18 mouse cellular contexts compared by ENCODE assay signal in genomic region chr7:3294794-3295193, GRCm38 (mm10). TPM values are rescaled to one million over a fixed set of nuclear protein-coding genes. Genes with fewer than 3 reads are reported as not detected.
DNase-seq lines count a peak whose midpoint lies in the region; ATAC-seq and TF ChIP-seq lines count a peak whose summit lies in the region.
"Had no signal": no experiment of that assay in that cellular context is flagged by ENCODE, and none has a peak within 500 bp of the region (broad histone marks: within the 10 kb centered on the region; RNA-seq: fewer than 3 reads in every experiment).

No protein-coding gene starts in this region.

- TF ChIP-seq POLR2A in spleen, adult 2 months (IDR thresholded peaks at IDR 0.05; ENCODE audit: low read depth, low read length), result no peak

- peaks cover 45% of the 10 kb centered on the region for H3K36me3 ChIP-seq in heart, embryonic 15.5 days
- peaks cover 13% of the 10 kb centered on the region for H3K36me3 ChIP-seq in spleen, adult 2 months (ENCODE audit: control insufficient read depth, insufficient read depth, low read length)
- H3K36me3 ChIP-seq in macrophage (ENCODE audit: inconsistent target), result peaks cover 24% of the 10 kb centered on the region

- peaks cover 80% of the 10 kb centered on the region for H3K79me2 ChIP-seq in macrophage (ENCODE audit: inconsistent target)

- 0 out of 2 replicates have a peak overlapping the region, but pooled peaks have one; percentile 16 for H3K27ac ChIP-seq in heart, embryonic 15.5 days
- peak overlapping the region; percentile 50; the same call in 1 of the 2 replicates for H3K27ac ChIP-seq in spleen, adult 2 months (ENCODE audit: insufficient read depth, low read length)
- H3K27ac ChIP-seq in macrophage, result peak overlapping the region; percentile 70
- H3K27ac ChIP-seq: forebrain, embryonic 12.5 days; hindbrain, embryonic 10.5 days; neural tube, embryonic 12.5 days had no signal

- 72% methylated on average over 1 of the region's 1 CpGs for WGBS in heart, embryonic 15.5 days
- 63% methylated on average over 1 of the region's 1 CpGs for WGBS in spleen, adult 2 months
- 63% methylated on average over 1 of the region's 1 CpGs for WGBS in macrophage (ENCODE audit: missing documents)

- H3K9ac ChIP-seq in heart, embryonic 15.5 days, result 0 out of 2 replicates have a peak overlapping the region, but pooled peaks have one; percentile 14
- H3K9ac ChIP-seq: forebrain, embryonic 12.5 days; lung, embryonic 15.5 days; neural tube, embryonic 12.5 days had no signal

- no peaks in the 10 kb centered on the region for H3K9me3 ChIP-seq in heart, embryonic 15.5 days (replicated peaks)
- H3K9me3 ChIP-seq: forebrain, embryonic 12.5 days; lung, embryonic 15.5 days; neural tube, embryonic 12.5 days had no signal

- H3K27me3 ChIP-seq in heart, embryonic 15.5 days, result no peaks in the 10 kb centered on the region
- H3K27me3 ChIP-seq in spleen, adult 2 months (ENCODE audit: control insufficient read depth, insufficient read depth, low read length), result no peaks in the 10 kb centered on the region
- H3K27me3 ChIP-seq: forebrain, embryonic 12.5 days; lung, embryonic 15.5 days had no signal

- no peak for TF ChIP-seq CTCF in spleen, adult 2 months (IDR thresholded peaks at IDR 0.05; ENCODE audit: extremely low read depth, insufficient read depth, insufficient read length, insufficient replicate concordance)

- DNase-seq in heart, adult 11 months, result no peak
- no peak for DNase-seq in spleen, adult 2 months (ENCODE audit: low read depth in 1 of 2, low spot score in 2 of 2)
- DNase-seq in spleen, adult 12 weeks (ENCODE audit: low spot score), result no peak
- DNase-seq in thymus, postnatal 10 days (ENCODE audit: low spot score in 2 of 2), result no peak
- no peak for DNase-seq in gastrocnemius, postnatal 14 days
- DNase-seq: cerebellum, adult 11 months; cerebellum, postnatal 25 days; kidney, adult 9 months had no signal

- no peak for ATAC-seq in heart, embryonic 15.5 days (replicated peaks; ENCODE audit: insufficient number of reproducible peaks, insufficient read depth, low FRiP score, low read depth)

- intact Hi-C loops in gastrocnemius, postnatal 14 days (cut with DNase I; ENCODE audit: low total_unique reads), result no loop called here

- peak overlapping the region; percentile 21 for H3K4me2 ChIP-seq in heart, embryonic 15.5 days
- H3K4me2 ChIP-seq: forebrain, embryonic 12.5 days; neural tube, embryonic 12.5 days had no signal

- H3K4me1 ChIP-seq in heart, embryonic 15.5 days (replicated peaks), result peaks cover 77% of the 10 kb centered on the region
- H3K4me1 ChIP-seq in spleen, adult 2 months (ENCODE audit: control insufficient read depth, insufficient read depth, insufficient read length), result peaks cover 18% of the 10 kb centered on the region; the same call in 1 of the 2 replicates

- 0 out of 2 replicates have a peak overlapping the region, but pooled peaks have one; percentile 0 for H3K4me3 ChIP-seq in heart, embryonic 15.5 days
- no peak overlapping the region for H3K4me3 ChIP-seq in spleen, adult 2 months (ENCODE audit: extremely low read depth, insufficient read depth, insufficient read length)
- no peak overlapping the region for H3K4me3 ChIP-seq in macrophage (ENCODE audit: inconsistent target)
- H3K4me3 ChIP-seq: forebrain, embryonic 12.5 days; hindbrain, embryonic 10.5 days; neural tube, embryonic 12.5 days had no signal

RNA-seq across cellular contexts. Expression of gene Prkcg, which starts 5.8 kb away (rescaled TPM):
- 0.25 and 0.30 TPM in 2 replicates for polyA plus RNA-seq in heart, embryonic 15.5 days (2015; fragmentation: Nextera tagmentation; extraction: Ambion mirVana)
- 4.8 and 5.7 TPM in 2 replicates for polyA plus RNA-seq in spleen, adult 2 months (2012; rRNA removed)
- total RNA-seq in macrophage (2018; cell fraction: chromatin; rRNA removed), result 1 to 10 TPM in 18 of 26 experiments, under 1 TPM in 8; 0.25 to 3.3 (median 1.6) TPM
- under 1 TPM in 15 of 26 experiments, not detected in 11; 0.03 to 0.22 (median 0.09) TPM for total RNA-seq in macrophage (2018; cell fraction: cytosol; rRNA removed)
- total RNA-seq in macrophage (2018; cell fraction: nucleus; rRNA removed), result 1 to 10 TPM in 9 of 26 experiments, under 1 TPM in 16, not detected in 1; 0.26 to 3.9 (median 0.89) TPM
- 0.11 to 0.19 TPM in 2 of 3 replicates, not detected in the other for polyA plus RNA-seq in macrophage (2018)
- total RNA-seq in gastrocnemius, postnatal 14 days (2021), result 1 to 10 TPM; 2.1 to 2.3 TPM
- total RNA-seq: granulocyte monocyte progenitor cell, adult 5-6 weeks had no signal

RNA-seq across cellular contexts. Expression of gene Myadm, which starts 5.9 kb away (rescaled TPM):
- polyA plus RNA-seq in heart, embryonic 15.5 days (2015; fragmentation: Nextera tagmentation; extraction: Ambion mirVana), result 182 and 204 TPM in 2 replicates
- 126 and 181 TPM in 2 replicates for polyA plus RNA-seq in spleen, adult 2 months (2012; rRNA removed)
- total RNA-seq in macrophage (2018; cell fraction: chromatin; rRNA removed), result 10 to 100 TPM in 13 of 26 experiments, 1 to 10 TPM in 13; 4.0 to 35.3 (median 11.6) TPM
- total RNA-seq in macrophage (2018; cell fraction: cytosol; rRNA removed), result 100 to 1,000 TPM in 13 of 26 experiments, 10 to 100 TPM in 13; 59.4 to 159 (median 102) TPM
- total RNA-seq in macrophage (2018; cell fraction: nucleus; rRNA removed), result 100 to 1,000 TPM in 13 of 26 experiments, 10 to 100 TPM in 13; 42.3 to 219 (median 98.4) TPM
- 75.5 to 128 TPM (median 99.0 TPM) in 3 replicates for polyA plus RNA-seq in macrophage (2018)
- 10 to 100 TPM; 65.0 to 76.7 TPM for total RNA-seq in gastrocnemius, postnatal 14 days (2021)

RNA-seq across cellular contexts. Expression of gene Cacng7, which starts 38.0 kb away (rescaled TPM):
- 0.10 and 0.44 TPM in 2 replicates for polyA plus RNA-seq in heart, embryonic 15.5 days (2015; fragmentation: Nextera tagmentation; extraction: Ambion mirVana)
- 1.1 and 1.3 TPM in 2 replicates for polyA plus RNA-seq in spleen, adult 2 months (2012; rRNA removed)
- total RNA-seq in macrophage (2018; cell fraction: chromatin; rRNA removed), result 1 to 10 TPM in 1 of 26 experiments, not detected in 25; 4.0 TPM
- total RNA-seq in macrophage (2018; cell fraction: cytosol; rRNA removed), result not detected
- under 1 TPM in 1 of 26 experiments, not detected in 25; 0.62 TPM for total RNA-seq in macrophage (2018; cell fraction: nucleus; rRNA removed)
- polyA plus RNA-seq in macrophage (2018), result not detected in 3 replicates
- 1 to 10 TPM; 5.9 to 6.7 TPM for total RNA-seq in gastrocnemius, postnatal 14 days (2021)
- total RNA-seq: granulocyte monocyte progenitor cell, adult 5-6 weeks; megakaryocyte, adult 5-6 weeks had no signal

RNA-seq across cellular contexts. Expression of gene Nlrp12, which starts 45.3 kb away (rescaled TPM):
- not detected in 2 replicates for polyA plus RNA-seq in heart, embryonic 15.5 days (2015; fragmentation: Nextera tagmentation; extraction: Ambion mirVana)
- polyA plus RNA-seq in spleen, adult 2 months (2012; rRNA removed), result 0.46 and 0.63 TPM in 2 replicates
- total RNA-seq in macrophage (2018; cell fraction: chromatin; rRNA removed), result not detected
- total RNA-seq in macrophage (2018; cell fraction: cytosol; rRNA removed), result under 1 TPM in 3 of 26 experiments, not detected in 23; 0.04 to 0.05 (median 0.04) TPM
- total RNA-seq in macrophage (2018; cell fraction: nucleus; rRNA removed), result not detected
- polyA plus RNA-seq in macrophage (2018), result 0.07 TPM in 1 of 3 replicates, not detected in the others
- not detected for total RNA-seq in gastrocnemius, postnatal 14 days (2021)
- polyA plus RNA-seq: forebrain, embryonic 12.5 days; hindbrain, embryonic 10.5 days; large intestine, adult 2 months; limb, embryonic 14.5 days; neural tube, embryonic 12.5 days had no signal

Comparison
In these comparisons a context has a peak if more than half of its experiments do, and no peak if none do; other contexts are left out.
1. H3K27ac ChIP-seq: peak in every context shown above with its lines; median percentile 70 in macrophage; 50 in spleen, adult 2 months; 16 in heart, embryonic 15.5 days.